Mouse (Mus musculus): Measurements from ENCODE around the gene Macrod2. TPM values are rescaled to one million over a fixed set of nuclear protein-coding genes. Genes with fewer than 3 reads are reported as not detected.

The Macrod2 gene
- polyA plus RNA-seq, 1 experiment: 2.3 TPM

DNA sequence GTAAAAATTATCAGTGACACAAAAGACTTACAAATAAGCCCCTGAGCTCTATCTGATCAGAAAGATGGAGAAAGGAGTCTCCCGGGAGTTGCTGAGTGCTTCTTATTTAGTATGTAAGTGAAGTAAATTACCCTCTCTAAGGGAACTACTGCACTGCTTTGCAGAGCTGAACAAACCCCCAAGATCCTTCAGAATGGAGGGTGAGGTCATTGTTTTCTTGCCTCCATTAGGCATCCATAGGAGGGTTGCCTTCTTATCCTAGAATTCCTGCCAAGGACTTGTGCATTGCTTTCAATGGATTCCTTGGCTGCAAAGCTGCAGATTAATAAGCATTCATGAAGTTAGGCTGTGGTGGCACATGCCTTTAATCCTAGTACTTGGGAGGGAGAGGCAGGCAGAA, 470.5 kb downstream of the Macrod2 start:
- DNase-seq (ENCODE audit: low read depth, low spot score): no peak
- 94% methylated on average over 1 of the region's 1 CpGs for WGBS

DNA sequence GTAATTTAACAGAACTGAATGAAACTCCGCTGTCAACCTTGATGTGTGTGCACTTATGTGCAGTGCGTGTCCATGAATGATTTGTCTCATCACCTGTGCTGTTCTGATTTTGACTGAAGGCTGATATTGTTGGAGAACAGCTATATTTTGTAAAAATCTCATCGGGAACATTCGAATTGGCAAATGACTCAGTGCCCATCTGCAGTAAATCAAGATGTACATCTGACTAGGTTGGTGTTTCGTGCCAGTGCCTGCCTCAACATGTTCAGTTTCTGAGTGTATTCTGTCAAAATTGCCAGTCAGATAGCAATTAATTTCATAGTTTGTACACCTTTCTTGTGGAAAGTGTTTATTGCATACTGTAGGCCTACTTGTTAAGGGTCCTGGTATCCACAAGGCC, 472.0 kb downstream of the Macrod2 start:
- 93% methylated on average over 5 of the region's 5 CpGs for WGBS
- no peak for DNase-seq (ENCODE audit: low read depth, low spot score)

DNA sequence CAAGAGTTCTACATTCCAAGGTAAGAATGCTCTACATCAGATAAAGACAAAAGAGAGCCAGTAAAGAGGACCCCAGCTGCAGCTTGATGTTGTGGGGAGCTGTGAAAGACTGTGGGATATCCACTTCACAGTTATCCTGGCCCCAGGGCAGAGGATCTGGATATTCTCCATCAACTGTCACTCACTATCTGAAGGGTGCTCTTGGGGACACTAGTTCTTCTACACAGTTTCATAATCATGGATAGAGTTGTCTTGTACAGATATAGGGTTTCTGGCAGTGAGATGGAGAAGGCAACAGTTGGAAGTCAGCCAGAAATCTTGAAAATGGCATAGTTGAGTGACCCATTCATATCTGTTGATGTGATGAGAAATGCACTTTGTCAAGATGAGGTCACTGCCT, 490.1 kb downstream of the Macrod2 start:
- DNase-seq (ENCODE audit: low read depth, low spot score): no peak

DNA sequence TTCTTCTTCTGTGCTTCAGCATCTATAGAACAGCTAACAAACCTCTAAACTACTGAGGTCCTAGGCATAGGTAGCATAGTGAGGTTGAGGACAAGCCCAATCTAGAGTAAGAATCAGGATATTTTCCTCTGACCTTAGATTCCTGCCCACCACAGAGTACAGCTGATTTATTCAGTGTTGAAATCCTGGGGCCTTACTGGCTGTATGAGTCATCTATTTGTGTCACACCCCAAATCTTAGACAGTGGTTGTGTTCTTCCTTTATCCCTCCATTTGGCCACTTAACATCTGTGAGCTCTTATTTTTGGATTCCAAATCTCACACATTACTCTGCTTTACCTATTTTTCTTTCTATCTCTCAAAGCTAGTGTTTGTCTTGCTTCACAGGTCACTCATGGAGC, 495.6 kb downstream of the Macrod2 start:
- no peak for DNase-seq (ENCODE audit: low read depth, low spot score)

DNA sequence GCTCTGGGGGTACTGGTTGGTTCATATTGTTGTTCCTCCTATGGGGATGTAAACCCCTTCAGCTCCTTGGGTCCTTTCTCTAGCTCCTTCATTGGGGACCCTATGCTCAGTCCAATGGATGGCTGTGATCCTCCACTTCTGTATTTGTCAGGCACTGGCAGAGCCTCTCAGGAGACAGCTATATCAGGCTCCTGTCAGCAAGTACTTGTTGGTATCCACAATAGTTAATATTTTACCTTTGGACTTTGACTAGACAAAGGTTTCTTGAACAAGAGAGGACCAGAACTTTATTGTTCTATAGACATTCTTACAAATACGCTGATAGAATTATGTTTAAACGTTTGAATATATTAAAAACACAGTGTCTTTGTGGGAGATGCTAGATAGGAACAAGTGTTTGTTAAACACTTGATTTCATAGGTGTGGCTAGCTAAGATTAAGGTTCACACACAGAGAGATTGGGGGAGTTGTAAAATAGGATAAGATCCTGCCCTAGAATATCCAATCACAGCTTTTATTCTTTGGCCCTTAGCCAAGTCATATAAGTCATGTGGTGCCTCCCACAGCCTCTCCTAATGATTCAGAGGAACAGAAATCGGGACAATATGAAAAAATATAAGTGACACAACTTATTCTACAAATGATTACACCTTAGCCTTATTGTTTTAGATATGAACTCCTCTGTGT, 501.4 kb downstream of the Macrod2 start:
- peak; percentile 82 for DNase-seq (ENCODE audit: low read depth, low spot score)
- 25% methylated on average over 3 of the region's 3 CpGs for WGBS

DNA sequence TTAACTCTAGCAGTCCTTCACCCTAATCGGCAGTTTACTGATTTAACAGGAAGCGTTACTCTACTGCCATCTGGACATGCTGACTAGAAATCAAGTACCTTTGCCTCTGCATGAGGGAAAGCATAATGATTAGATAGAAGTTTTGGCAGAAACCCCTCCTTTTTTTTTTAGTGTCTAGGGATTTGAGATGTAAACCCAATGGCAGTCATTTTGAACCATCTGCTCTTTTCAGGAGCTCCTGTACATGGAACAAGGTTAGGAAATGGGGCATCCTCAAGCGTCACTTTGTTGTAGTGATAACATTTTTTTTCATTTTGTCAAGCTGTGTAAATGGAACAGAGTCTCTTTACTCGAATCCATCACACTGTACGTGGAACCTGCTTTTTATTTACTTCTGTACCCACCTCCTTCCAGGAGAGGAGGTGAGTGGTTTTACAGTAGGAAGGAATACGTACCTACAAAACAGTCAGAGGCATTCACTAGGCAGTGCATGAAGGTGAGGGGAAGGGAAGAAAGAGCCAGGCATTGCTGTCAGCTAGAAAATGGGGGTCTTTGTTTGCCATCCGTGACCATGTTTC, 503.4 kb downstream of the Macrod2 start:
- 34% methylated on average over 7 of the region's 7 CpGs for WGBS
- no peak for DNase-seq (ENCODE audit: low read depth, low spot score)

DNA sequence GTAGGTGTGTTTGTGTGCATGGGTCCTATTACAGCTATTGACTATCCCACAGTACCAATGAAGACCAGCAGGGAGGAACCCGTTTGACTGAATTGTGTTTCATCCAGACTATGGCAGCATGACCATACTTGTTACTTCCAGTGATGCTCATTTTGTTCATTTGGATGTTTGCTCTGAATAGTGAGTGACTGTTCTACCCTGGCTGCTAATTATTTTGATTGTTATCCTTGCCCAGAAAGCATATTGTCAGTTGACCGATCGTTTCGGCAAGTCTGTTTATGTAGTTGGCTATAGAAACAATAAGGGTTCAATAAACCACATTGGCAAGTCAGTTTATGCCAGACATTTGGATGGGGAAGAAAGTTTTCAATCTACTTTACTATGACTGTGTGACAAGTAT, 510.2 kb downstream of the Macrod2 start:
- WGBS: 78% methylated on average over 4 of the region's 4 CpGs
- no peak for DNase-seq (ENCODE audit: low read depth, low spot score)

DNA sequence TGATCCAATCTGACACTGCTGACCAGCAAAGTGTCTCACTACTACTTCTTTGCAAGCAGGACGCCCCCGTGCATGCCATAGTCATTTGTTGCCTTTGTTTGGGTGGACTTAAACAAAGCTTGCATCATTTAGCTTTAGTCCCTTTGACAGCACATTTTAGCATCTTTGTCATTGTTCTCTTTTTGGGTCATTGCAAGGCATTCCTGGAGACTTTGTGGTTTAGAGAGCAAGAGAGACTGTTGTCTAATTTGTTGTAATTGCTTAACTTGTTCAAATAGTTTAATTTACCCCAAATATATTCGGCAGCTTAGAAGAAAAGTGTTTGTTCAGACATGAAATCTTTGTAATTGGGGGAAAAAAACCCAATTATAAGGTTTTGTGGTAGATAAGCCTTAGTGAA, 511.0 kb downstream of the Macrod2 start:
- 66% methylated on average over 3 of the region's 3 CpGs for WGBS
- no peak for DNase-seq (ENCODE audit: low read depth, low spot score)

DNA sequence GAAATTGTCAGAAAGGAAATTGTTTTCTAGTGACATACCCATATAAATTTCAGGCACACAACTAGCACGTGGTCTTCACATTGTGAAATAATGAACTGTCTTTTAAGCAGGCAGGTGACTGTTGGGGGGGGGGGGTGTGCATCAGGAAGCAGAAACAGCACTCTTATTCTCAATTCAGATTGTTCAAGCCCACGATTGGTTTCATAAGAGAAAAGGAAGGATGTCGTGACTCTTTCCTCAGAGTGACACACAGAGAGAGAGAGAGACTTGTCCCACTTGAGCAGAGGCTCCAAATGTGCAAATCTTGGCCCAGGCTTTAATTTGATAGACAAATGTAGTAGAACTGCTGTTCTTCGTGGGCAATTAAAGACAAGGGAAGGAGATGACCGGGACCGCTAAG, 516.4 kb downstream of the Macrod2 start:
- WGBS: 64% methylated on average over 6 of the region's 6 CpGs
- no peak for DNase-seq (ENCODE audit: low read depth, low spot score)

DNA sequence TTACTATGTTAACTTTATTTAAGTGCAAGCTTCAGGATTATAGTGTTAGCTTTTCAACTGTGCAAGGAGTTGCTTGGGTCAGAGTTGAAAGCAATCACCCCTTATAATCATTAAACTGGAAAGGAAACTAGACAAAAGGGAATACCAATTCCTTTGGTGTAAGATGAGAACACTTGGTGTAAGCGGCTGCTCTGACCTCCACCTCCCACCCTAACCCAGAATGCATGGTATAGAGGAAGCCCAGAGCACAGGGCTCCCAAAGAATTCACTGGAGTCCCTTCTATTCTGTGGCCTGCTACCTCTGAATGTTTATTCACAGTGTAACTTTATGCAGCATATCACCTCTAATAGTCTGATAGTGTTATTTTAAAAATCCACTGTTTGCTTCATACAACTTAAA, 517.1 kb downstream of the Macrod2 start:
- no peak for DNase-seq (ENCODE audit: low read depth, low spot score)
- 43% methylated on average over 1 of the region's 1 CpGs for WGBS

DNA sequence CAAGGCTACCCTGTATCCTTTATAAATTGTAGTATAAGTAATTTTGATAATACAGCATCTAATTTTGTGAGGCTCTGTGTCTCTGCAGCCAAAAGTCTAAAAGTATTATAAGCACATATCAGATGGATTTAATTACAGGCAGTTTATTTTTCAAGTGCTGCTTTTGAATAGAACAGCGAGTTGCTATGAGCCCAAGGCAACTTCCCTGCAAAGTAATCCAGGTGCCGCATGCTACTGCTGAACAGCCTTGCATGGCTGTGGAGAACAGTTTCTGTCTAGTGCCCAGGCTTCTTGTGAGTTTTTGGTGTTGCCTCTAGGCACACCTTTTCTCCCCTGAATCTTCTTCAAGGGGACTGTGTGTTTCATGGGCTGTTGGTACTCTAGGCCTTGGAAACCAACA, 517.8 kb downstream of the Macrod2 start:
- DNase-seq (ENCODE audit: low read depth, low spot score): no peak
- WGBS: 84% methylated on average over 2 of the region's 2 CpGs

DNA sequence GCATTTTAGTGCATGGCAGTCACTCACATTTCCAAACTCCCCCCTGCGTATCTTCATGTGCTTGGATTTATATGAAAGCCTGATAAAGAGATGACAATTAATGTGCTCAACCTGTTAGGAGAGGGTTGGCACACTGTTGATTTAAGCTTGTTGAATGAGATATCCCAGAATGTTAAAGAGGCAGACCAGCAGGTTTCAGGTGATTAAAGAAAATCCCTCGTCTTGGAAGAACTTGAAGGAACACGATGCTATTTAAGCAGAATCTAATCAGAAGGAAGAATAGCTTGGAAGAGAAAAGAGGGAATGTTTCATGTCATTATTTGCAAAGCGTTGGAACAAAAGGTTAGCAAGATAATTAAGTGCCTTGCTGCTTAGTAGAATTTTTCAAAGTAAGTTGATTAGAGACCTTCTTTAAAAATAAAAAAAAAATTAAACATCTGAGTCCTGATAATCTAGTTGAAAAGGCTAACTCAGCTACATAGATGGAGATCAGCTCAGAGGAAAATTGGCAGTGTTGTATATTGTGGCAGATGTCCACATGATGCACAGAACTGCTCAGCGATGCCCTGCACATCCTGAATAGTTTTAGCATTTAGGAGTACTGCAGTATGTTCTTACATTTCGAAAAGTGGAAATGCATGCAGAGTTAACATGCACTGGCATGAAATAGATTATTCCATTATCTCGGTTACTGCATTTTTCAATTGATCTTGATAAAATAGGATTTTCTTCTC, 518.7 kb downstream of the Macrod2 start:
- no peak for DNase-seq (ENCODE audit: low read depth, low spot score)
- 85% methylated on average over 7 of the region's 7 CpGs for WGBS

DNA sequence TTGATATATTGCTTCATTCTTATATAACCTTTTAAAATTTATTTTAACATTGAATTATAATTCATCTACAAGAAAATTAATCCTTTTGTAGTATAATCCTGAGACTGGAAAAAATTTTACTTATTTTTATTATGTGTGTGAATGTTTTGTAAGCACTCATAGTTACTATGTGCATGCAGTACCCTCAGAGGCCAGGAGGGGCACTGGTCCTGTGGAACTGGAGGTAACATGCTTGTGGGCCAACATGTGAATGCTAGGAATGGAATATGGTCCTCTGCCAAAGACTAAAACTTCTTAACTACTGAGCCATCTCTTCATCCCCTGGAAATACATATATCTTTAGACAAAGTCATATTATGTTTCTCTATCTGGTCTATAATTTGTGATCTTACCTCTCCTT, 531.8 kb downstream of the Macrod2 start:
- no peak for DNase-seq (ENCODE audit: low read depth, low spot score)

DNA sequence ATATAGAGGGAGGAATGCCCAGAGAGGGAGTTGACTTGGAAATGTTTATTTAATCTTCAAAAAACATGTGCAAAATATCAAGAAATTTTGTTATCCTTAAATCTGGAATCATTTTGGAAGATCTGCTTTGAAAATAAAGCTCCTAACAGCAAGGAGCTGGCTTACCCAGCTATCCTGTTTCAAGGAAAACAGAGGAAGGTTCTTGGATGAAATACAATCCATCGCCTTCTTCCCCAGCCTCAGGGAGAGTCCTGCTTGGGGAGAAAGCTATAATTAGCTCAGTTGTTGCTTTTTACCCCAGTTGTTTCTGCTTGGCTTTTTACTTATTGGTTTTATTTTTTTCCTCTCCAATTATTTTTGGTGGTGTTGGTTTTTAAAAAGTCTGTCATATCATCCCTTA, 539.4 kb downstream of the Macrod2 start:
- DNase-seq (ENCODE audit: low read depth, low spot score): no peak
- 77% methylated on average over 1 of the region's 1 CpGs for WGBS

DNA sequence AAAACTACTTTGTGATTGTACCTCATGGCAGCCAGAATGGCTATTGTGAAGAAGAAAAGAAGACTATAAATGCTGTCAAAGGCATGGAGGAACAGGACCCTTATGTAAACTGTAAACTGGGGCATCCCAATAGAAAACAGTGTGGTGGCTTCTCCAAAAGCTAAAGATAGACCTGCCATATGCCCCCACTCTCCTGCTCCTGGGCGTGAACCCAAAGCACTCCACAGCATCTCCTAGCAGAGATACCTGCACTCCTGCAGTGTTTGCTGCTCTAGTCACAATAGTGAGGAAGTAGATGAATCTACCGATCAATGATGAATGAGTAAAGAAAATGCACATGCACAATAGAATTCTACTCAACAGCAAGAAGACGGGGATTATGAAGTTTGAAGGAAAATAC, 554.4 kb downstream of the Macrod2 start:
- WGBS: 94% methylated on average over 3 of the region's 3 CpGs
- no peak for DNase-seq (ENCODE audit: low read depth, low spot score)

DNA sequence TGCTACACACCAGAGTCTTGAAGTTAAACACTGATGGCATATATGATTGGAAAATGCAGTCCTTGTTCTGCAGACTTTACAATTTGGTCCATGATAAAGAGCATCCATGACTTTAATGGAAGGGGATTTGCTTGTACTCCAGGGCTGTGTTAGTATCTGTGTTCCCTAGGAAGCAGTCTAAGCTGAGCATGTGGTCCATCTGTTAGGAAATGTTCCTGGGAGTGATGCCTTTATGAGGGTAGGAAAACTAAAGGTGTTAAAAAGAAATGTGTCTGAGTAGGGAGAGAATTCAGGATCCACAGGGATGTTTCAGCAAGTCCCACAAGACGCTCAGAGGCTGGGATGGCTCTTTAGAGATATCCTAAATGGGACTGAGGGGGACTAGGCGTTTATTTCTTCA, 564.1 kb downstream of the Macrod2 start:
- no peak for DNase-seq (ENCODE audit: low read depth, low spot score)
- 84% methylated on average over 2 of the region's 2 CpGs for WGBS

DNA sequence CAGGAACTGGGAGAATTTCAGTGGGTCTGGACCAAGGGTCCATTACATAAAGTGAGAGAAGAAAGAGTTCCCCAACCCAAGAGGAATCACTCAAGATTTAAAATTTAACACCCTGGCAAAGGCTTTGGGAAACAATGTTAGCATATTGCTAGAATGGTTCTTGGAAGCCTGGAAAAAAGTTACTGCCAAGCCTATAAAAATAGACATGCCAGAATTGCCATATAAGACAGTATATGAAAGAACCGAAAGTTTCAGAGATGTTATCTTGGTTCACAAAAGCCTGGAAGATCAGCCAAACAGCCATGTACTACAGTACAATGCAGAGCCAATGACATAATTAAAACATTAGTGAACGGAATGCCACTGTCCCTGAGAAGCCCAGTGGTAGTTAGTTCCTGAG, 575.1 kb downstream of the Macrod2 start:
- DNase-seq (ENCODE audit: low read depth, low spot score): no peak
- 73% methylated on average over 2 of the region's 2 CpGs for WGBS

DNA sequence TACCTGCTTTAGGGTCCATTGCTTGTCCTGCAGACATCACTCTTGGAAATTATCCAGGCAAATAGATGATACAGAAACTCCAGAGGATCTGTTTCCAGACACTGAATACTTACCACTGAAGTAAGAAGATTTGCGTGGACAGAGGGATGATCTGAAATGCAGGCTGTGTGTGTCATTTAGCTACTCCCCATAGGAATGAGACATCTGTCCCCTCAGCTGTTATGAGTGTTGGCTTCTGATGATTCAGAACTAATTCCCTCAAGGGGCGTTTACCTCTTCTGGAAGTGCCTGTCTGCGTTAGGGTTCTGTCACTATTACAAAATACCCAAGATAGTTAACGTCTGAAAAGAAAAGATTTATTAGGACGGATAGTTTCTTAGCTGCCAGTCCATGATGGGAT, 576.7 kb downstream of the Macrod2 start:
- no peak for DNase-seq (ENCODE audit: low read depth, low spot score)
- 71% methylated on average over 5 of the region's 5 CpGs for WGBS

DNA sequence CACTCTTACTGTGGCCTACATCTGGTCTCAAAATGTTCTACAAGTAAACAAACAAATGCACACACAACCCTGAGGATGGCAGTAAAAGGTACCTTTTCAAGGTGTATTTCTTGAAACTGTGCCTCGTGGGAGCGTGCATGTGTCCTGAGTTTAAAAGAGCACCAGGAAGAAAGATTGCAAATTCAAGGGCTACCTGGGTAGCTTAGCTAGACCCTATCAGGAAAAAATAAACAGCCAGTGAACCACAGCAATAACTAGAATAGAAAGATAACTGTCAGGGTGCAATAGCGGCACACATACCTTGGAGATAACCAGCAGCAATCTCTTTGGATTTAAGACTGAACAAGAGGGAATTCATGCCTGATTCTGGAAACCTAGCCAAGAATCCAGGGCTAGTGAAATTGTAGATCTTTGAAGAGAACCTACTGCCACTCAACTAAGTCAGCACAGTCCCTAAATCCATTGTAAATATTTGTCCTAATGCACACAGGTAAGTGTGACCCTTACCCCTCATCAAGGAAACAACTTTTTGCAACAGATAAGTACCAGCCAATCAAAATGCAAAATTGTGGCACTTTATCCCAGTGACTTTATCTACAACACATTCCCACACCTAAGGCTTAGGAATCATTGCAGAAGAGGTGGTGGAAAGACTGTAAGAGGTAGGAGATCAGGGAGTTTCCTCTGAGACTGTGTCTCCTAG, 590.7 kb downstream of the Macrod2 start:
- 50% methylated on average over 3 of the region's 3 CpGs for WGBS

DNA sequence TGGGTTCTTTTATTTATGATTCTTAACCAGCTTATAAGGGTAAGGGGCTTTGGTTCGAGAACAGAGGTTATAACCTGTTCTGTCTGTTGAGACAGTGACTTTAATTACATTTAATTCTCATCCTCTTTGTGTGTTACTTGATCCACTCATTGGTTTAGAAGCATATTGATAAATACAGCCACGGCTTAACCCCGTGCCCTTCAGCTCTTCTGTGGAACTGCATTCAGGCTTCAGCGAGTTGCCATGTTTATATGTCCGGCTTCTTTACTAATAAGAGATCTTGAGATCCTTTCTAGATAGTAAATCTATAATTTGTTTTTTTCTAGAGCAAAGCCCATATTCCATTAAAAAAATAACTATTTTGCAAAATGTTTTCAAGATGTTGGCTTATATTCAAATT, 608.7 kb downstream of the Macrod2 start:
- DNase-seq (ENCODE audit: low read depth, low spot score): no peak
- 84% methylated on average over 5 of the region's 5 CpGs for WGBS

More for the DNA sequence above, 590.7 kb downstream of the Macrod2 start:
- no peak for DNase-seq (ENCODE audit: low read depth, low spot score)

DNA sequence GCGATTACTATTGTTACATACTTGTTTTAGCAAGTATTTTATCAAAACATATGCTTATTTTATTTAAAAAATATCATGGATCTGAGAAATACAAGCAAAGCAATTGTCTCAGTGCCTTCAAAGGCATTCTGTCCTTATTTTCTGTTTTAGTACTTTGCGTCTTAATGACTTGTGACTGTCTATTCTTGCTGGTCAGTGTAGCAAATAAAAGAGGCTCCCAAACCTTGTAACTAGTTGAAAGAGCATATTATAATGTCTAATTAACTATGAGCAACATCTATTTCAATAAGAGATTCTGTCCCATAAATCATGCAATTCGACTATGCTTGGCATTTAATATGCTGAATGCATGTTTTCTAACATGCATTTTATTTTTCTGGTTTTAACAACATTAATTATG, 609.2 kb downstream of the Macrod2 start:
- WGBS: 76% methylated on average over 3 of the region's 3 CpGs
- DNase-seq (ENCODE audit: low read depth, low spot score): no peak
